Mouse (Mus musculus) gastrocnemius, postnatal 25 days (tissue): Measurements from ENCODE around the gene Crk. TPM values are rescaled to one million over a fixed set of nuclear protein-coding genes. Genes with fewer than 3 reads are reported as not detected.

Experiments
- DNase-seq: peaks from one replicate; pipeline ENCODE4 v3.0.0; 2022
- total RNA-seq, 2 experiments: library from RNA; stranded (reverse); gene quantifications; 1 replicate in 1 of 2; 2 replicates in 1 of 2; pipeline ENCODE4 v1.2.3; 2021

Gene Crk
- total RNA-seq, 2 experiments from 2014 or later, result 39.7 to 44.7 TPM

DNA sequence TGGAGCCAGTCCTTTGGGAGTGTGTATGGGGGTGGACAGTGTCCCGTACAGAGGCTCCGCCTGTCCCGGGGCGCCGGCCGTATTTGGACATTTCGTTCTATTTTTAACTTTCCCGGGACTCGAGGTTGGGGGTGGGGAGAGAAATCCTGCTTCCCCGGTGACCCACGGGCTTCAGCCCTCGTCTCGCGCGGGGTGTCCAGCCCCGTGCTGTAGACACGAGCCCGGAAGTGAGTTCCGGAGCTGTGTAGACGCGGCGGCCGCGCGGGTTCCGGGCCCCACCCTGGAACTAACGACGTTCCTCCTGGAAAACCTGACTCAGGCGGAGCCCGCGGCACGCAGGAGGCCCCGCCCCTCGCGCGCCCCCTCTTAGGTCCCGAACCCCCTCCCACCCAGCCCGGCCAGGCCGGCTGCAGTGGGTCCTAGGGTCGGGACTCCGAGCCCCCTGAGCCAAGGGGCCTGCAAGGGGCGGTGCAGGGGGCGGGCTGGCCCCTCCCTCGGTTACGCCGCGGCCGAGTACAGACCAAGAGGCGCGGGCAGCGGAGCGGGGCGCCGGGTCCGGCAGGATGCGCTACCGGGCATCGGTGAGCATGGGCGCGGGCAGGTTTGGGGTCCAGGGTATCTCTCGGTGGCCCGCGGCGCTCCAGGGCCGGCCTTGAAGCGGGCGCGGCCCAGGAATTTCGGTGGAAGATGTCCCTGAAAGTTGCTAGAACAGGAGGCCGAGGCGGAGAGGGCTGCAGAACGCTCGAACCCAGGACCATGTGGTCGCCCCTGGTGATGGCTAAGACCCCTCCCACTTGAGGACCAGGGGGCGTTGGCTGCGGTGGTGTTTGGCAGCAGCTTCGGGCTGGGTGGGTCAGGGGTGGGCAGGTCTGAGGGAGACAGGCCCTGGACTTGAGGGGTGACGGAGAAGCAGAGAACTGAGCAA lies 23.2 kb upstream of the Crk start:
- DNase-seq, result peak; percentile 83

DNA sequence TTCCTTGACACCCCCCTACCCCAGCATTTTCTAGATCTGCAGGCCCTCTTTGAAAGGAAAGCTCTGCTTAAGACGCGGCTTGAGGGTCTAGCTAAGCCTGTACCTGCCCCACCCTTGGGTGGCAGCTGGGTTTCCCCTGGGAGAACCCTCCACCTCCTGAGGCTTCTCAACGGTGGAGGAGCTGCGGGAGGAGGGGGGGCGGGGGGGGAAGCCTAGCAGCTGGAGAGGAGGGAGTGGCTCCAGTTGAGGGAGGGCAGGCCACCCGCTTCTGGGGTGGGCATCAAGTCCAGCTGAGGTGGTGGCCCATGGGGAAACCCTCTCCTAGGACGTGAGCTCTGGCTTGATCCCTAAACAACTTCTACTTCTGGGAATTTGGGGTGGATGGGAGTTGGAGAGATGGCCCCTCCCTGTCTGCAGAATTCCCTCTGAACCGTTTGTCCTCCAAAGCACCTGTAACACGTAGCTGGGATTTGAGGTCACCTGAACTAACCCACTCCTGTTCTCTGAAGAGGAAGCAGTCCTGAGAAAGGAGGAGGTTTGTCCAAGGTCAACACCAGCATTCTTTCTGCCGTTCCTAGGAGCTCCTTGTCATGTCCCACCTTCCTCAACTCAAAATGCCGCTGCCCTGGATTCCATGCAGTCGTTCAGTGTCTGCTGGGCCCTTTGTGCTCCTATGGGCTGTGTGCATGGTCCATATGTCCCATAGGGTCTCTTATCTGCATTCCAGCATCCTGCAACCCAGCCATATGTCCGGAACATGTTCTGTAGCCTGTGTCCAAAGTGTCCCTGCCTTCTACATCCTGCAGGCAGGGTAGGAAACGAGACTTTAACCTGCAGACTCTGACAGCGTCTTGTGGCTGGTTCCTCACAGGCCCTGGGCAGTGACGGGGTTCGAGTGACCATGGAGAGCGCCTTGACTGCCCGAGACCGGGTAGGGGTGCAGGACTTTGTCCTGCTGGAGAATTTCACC lies 22.2 kb upstream of the Crk start:
- DNase-seq, result no peak

DNA sequence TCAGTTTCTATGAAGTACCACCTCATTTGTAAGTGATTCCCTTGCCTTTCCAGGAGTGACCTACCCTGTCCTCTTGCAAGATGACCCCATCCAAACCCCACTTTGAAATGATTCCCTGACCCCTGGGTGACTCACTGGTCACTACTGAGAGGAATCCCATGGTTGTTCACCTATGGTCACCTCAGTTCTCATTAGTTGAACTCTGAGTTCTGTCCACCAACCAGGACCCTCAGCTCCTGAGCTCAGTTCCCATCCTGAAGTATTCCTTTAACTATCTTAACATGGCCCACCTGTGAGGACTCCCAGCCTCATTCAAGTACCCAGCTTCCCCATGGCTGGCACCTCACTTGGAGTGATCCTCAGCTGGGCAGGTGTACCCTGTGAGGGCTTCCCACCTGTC lies 21.2 kb upstream of the Crk start:
- DNase-seq, result no peak

DNA sequence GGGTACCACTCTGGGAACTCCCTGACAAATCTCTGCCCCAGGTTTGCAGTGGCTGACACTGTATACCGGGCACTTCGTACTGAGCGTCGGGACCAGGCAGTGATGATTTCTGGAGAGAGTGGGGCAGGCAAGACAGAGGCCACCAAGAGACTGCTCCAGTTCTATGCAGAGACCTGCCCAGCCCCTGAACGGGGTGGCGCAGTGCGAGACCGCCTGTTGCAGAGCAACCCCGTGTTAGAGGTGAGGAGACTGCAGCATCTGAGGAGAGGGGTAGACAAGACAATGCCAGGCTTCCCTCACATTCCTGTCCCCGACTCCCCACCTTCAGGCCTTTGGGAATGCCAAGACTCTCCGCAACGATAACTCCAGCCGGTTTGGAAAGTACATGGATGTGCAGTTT lies 20.7 kb upstream of the Crk start:
- no peak for DNase-seq

- DNase-seq, result no peak
These were observed 19.9 kb upstream of the Crk start for GRCm38 (mm10) chr11:75658996-75659750.

DNA sequence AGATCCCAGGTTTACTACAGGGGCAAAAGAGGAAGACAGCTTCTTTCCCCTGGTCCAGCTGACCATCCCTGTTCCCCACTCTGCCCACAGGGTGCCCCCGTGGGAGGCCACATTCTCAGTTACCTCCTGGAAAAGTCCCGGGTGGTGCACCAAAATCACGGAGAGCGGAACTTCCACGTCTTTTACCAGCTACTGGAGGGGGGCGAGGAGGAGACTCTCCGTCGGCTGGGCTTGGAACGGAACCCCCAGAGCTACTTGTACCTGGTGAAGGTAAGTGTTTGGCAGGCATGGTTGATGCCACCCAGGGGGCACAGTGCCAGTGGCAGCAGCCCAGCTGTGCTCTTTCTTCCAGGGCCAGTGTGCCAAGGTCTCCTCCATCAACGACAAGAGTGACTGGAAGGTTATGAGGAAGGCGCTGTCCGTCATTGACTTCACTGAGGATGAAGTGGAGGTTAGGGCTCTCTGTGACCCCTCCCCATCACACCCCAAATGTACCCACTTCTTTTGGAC lies 18.9 kb upstream of the Crk start:
- DNase-seq, result no peak

- no peak for DNase-seq
These were observed 17.9 kb upstream of the Crk start for GRCm38 (mm10) chr11:75660941-75661800.

DNA sequence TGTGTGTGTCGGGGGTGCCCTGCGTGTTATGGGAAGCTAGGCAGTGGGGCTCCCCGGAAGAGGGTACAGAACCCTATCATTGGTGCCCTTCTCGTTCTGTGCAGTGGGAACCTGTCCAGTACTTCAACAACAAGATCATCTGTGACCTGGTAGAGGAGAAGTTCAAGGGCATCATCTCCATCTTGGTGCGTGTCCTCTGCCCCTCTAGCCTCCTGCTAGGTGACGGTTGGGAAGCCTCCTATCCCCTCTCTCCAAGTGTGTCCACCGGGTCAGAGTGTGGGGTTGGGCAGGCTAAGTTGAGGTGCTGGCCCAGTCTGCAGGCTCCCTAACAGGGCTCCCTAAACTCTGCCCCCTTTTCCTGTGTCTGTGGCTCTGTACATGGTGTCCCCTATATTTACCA lies 16.9 kb upstream of the Crk start:
- DNase-seq, result no peak

DNA sequence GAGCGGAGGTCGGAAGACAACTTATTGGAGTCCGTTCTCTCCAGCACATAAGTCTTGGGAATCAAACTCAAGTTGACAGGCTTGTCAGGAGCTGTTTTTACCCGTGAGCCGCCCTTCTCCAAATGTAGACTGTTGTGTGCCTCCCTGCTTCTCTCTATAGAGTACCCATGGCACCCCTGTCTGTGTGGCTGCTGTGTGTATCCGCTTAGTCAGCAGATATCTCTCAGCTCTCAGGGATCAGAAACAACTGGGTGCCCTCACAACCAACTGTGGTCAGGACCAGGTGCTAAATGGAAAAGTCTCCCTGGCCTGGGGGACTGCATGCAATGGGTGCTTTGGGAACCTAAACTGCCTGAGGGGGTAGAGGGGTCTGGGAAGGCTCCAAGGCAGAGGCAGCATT lies 12.8 kb upstream of the Crk start:
- no peak for DNase-seq

- DNase-seq, result no peak
These were observed 10.4 kb upstream of the Crk start for GRCm38 (mm10) chr11:75668621-75669020.

- no peak for DNase-seq
These were observed 9.7 kb upstream of the Crk start for GRCm38 (mm10) chr11:75669176-75669852.

DNA sequence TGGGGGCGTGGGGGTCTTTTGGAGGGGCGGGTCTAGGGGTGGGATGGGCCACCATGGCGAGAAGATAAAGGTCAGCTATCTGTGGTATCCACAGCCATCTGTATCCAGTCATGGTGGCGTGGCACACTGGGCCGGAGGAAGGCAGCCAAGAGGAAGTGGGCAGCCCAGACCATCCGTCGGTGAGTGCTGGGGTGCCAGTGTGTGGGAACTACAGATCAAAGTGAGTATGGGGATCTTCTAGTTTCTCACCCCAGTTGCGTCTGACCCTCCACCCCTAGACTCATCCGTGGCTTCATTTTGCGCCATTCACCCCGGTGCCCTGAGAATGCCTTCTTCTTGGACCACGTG lies 9.2 kb upstream of the Crk start:
- DNase-seq, result no peak

DNA sequence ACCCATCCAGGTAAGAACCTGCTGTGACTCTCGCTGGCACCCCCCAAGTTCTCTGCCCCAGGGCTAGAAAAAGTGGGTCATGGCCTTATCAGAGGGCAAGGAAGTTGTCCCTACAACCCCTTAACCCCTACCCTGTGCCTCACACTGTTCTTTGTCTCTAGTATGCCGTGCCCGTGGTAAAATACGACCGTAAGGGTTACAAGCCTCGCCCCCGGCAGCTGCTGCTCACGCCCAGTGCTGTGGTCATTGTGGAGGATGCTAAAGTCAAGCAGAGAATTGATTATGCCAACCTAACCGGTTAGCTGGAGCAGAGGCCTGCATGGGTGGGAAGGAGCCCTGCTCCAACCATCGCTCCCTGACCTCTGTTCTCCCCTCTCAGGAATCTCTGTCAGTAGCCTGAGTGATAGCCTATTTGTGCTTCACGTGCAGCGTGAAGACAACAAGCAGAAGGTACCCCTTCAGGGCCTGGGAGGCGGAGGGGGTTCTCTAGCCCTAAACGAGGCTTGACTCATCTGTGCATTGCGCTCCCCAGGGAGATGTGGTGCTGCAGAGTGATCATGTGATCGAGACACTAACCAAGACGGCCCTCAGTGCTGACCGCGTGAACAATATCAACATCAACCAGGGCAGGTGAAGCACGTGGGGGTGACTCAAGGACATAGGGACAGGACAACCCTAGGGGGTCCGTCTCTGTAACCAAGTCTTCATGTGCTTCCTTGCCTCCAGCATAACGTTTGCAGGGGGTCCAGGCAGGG lies 7.5 kb upstream of the Crk start:
- DNase-seq, result no peak

DNA sequence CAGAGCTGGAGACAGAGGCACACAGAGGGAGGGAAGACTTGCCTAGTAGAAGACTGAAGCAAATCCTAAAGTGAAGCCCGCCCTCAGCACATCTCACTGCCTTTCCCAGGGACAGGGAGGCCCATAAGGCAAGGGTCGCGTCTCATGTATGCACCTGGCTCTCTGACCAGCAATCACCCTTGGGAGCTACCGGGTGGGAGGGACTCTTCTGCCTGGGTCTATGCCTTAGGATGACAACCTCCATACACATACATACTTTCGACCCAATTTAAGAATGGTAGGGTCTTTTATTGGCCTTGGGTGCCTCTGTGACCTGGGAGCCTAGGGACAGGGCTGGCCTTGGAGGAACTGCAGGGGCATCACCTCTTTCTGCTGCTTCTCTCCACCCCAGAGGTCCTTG lies 5.6 kb upstream of the Crk start:
- DNase-seq, result no peak

DNA sequence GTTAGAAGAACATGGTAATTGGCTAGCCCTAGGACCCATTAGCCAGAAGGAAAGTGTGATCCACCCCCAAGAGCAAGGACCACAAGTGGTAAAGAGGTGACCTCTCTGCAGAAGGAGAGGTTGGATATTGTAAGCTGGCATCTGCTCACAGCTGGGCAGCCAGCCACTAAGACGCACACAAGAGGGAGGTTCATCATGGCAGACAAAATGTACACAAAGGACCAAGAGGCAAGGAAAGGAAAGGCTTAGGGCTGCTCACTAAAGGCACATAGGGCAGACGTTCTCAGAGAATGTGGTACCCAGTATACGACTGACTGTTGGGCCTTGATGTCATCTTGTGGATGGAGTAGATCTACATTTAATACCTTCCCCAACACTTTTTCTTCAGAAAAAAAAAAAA lies 4.2 kb upstream of the Crk start:
- DNase-seq, result no peak

GRCm38 (mm10) chr11:75677881-75678746 lies 945 bp upstream of the Crk start:
- DNase-seq, result no peak

- DNase-seq, result peak; percentile 70
These were observed 546 bp downstream of the Crk start for GRCm38 (mm10) chr11:75679439-75680171.

GRCm38 (mm10) chr11:75684462-75684861 lies 5.4 kb downstream of the Crk start:
- DNase-seq, result no peak
